Mouse (Mus musculus) layer of hippocampus, postnatal 14 days (tissue): ENCODE measurements at regions not wholly inside any gene's neighbourhood (a gene's known extent, or its start where the extent isn't known, plus 50 kb on each side); places are given as distances from the start of the nearest gene placed in this dataset.
A peak's percentile ranks its signal among the peaks of the same experiment; 100 is the strongest.

Source experiments
- DNase-seq, 2 experiments: peaks; one replicate each; pipeline ENCODE4 v3.0.0; 2021 to 2022; ENCODE audit warnings: low spot score in 2 of 2, mixed read lengths in 1 of 2

DNA sequence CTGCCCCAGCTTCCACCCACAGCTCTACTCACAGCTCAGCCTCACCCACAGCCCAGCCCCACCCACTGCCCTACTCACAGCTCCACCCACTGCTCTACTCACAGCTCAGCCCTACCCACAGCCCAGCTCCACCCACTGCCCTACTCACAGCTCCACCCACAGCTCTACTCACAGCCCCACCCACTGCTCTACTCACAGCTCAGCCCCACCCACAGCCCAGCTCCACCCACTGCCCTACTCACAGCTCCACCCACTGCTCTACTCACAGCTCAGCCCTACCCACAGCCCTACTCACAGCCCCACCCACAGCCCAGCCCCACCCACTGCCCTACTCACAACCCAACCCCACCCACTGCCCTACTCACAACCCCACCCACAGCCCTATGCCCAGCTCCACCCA is 56.5 kb upstream of the Phox2b start:
- DNase-seq, result no peak

DNA sequence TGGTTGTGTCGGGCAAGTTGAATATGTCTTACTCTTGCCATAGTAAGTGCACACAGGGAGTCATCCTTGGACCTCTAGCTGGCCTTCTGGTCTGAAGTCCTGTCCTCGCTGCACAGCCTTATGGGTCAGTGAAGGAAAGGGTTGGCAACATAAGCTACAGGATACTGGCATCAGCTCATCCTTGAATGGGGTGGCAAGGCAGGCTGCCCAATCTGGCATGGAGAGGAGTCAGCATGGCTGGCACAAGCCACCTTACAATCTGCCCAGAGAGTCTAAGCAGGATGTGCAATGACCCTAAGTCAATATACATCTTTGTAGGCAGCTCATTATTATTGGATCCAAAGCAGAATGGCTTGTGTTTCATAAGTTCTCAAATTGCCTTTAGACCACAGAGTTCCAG is 57.8 kb upstream of the Phox2b start:
- DNase-seq, result no peak

DNA sequence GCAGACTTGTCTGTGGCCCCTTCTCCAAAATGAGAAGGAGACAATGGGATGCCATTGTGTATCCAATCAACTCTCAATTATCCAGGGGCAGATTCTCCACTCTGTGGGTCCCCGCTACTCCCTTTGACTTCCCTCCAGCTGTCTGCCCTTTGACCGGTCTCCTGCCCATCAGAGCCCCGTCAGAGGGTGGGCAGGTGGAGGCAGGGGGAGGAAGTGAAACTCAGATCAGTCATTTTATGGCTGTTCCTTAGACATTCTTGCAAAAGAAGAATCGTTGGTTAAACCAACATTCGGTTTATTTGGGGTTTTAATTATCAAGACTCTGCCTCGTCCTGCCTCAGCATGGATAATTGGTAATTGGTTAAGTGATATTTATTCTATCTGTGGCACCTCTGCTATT is 77.7 kb upstream of the Phox2b start:
- DNase-seq, result no peak

DNA sequence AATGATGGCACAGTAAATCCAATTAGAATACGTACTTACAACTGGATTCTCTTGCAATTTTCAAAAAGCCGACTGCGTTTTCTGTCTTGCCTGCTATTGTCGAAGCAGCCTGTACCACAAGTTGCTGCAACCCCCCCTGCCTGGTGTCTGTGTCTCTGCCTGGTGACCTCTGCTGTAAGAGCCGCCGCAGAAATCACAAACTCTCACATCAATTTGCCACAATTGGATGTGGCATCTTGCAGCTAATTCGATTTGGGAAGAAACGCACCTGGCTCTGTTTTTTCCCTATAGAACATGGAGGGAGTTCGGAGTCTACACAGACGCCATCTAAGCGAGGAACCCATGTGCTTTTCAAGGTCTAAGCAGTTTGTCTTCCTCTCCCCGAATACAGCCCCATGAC is 80.1 kb upstream of the Phox2b start:
- no peak for DNase-seq

DNA sequence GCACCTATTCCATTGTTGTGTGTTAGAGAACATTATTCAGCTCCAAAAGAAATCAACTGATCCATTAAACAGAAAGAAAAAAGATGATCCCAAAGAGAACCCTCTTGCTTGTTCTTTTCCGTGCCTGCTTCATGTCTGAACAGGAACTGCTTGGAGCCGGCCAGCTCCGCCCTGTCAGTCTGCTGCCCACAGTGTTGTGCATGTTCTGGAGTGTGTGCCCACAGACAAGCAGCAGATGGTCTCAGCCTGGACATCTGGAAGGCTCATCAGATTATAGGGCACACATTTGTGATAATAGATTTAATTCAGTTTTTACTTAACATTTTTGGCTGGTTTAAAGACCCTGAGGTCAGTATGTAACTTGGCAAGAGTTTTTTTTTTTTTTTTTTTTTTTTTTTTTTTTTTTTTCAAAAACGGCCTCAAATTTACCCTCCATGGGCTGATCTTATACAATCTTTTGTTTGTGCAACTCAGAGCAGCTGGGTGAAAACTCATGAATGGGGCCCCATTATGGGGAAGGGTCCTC is 70.9 kb upstream of the Tmem33 start:
- DNase-seq, result peak; percentile 9 to 16

DNA sequence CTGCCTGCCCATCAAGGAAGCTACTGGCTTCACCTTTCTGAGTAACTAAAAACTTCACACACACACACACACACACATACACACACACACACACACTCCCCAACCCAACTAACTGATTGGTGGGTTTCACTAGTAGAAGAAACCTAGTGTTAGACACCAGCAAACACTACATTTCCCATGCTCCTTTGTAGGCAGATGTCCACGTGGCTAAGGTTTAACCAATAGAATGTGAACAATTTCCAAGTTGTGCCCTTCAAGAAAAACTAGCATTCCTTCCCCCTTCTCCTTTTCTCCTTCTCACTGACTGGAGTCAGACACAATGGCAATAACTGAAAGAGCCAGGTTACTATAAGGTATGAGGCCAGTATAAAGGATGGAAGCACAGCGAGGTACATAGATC is 66.3 kb upstream of the Tmem33 start:
- DNase-seq, result no peak

DNA sequence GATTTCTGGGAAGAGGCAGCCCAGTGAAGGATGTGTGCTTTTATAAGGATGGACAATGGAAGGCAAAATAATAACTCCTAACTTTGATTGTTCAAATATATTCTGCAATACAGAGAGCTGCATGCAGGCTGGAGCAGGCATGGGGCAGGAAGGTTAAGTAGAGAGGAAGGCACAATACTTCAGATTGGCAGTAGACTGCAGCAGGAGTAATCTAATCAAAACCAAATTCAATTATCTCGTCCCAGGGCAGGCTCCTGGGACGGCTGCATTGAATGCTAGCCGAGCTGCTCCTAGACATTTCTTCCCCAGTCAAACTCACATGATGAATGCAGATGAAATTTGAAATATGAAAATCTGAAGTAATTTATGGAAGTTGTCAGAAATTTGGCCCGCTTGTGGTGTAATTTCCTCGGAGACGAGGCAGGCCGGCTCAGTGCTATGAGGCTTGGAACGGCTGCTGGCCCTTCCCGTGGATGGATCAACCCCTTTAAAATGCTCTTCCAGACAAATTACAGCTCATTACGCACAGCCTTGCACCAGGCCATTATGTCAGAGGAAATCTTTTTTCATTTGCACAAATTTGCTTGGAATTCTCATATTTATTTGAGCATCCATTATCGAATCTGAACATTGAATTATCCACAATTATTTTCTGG is 55.2 kb upstream of the Tmem33 start:
- no peak for DNase-seq
